ENCODE assay signal across 14 mouse cellular contexts in the genomic region with DNA sequence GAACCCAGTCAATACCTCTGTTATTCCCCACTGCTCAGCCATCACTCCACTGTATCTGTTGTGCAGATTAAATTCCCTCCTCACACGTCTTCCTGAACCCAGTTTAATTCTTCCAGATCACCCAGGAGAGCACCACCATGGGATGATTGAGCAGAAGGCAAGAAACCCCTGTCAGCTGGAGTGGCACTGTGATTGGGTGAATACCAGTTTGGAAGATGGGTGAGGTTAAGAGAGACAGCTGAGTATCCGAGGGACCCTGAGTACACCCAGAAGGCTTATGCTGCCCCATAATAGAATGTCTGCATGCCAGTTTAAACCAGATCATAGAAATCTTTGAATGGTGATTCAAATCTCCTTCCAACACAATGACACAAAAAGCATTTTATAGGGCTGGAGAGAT.
"Had no signal": no experiment of that assay in that cellular context is flagged by ENCODE, and none has a peak within 500 bp of the region (broad histone marks: within the 10 kb centered on the region; RNA-seq: fewer than 3 reads in every experiment).

No protein-coding gene starts in this region.

- H3K27ac ChIP-seq: limb, embryonic 10.5 days; limb, embryonic 13.5 days; liver, embryonic 13.5 days; macrophage; midbrain, embryonic 12.5 days; midbrain, embryonic 15.5 days; neural tube, embryonic 13.5 days; stomach, embryonic 15.5 days had no signal

- ATAC-seq: intestine, embryonic 16.5 days; midbrain, embryonic 15.5 days had no signal

- DNase-seq: kidney, adult 18-20 months; kidney, adult 9 months; liver, embryonic 13.5 days; retina, postnatal 1 day; spleen, adult 18-20 months had no signal

- H3K27me3 ChIP-seq: limb, embryonic 13.5 days; liver, embryonic 13.5 days; midbrain, embryonic 12.5 days; midbrain, embryonic 15.5 days; neural tube, embryonic 13.5 days; stomach, embryonic 15.5 days had no signal

- H3K4me3 ChIP-seq: limb, embryonic 10.5 days; limb, embryonic 13.5 days; liver, embryonic 13.5 days; midbrain, embryonic 12.5 days; midbrain, embryonic 15.5 days; neural tube, embryonic 13.5 days; stomach, embryonic 15.5 days had no signal

- H3K4me2 ChIP-seq: limb, embryonic 13.5 days; liver, embryonic 13.5 days; lung, embryonic 14.5 days; midbrain, embryonic 12.5 days; midbrain, embryonic 15.5 days; neural tube, embryonic 13.5 days; stomach, embryonic 15.5 days had no signal

- H3K36me3 ChIP-seq: stomach, embryonic 15.5 days had no signal
